Mouse (Mus musculus) lung, adult 2 months (tissue): ENCODE results near the gene B9d2.

ENCODE experiments used
- CTCF ChIP-seq: fragments of 200-500 bp; IDR thresholded peaks from 2 replicates; pipeline ENCODE4 v1.5.1; 2011; ENCODE audit warnings: mild to moderate bottlenecking, low read length, control low read depth; ENCODE audit not compliant: insufficient read depth
- POLR2A ChIP-seq: fragments of 200-500 bp; IDR thresholded peaks from 2 replicates; pipeline ENCODE4 v1.6.1; 2011; ENCODE audit warnings: low read depth, mild to moderate bottlenecking, control low read depth, low read length, borderline replicate concordance; ENCODE audit errors: extremely low read depth

DNA sequence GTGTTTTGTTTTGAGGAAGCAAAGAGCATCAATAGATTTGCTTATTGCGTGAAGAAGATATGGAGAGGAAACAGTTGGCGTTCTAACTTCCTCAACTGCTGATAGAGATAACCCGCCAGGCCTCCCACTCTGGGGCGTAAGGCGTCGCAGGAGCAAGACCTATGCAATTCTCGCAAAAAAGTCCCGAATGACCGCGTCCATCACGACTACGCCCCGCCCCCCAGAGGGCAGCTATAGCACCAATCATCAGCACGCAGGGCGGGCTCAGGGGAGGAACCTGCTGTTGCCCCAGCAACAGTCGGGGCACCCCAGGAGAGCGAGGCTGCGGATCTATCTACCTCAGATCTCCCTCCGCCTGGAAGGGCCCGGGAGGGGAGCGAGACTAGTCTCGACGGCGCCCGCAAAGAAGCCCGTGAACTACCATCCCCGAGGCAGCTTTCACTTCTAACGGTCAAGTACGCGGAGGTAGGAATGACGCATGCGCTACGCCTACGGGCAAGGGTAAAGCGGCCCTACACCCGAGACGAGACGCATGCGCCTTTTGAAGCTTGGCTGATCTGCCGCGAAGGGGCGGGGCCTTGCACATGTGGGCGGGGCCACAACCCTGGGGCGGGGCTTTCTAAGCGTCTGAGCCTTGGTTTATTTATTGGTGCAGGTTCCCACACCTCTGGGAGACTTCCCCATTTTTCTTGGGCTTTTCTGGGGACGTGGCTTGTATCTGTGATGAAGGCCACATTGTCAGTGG is at the start of gene B9d2:
- TF ChIP-seq CTCF (no peak), POLR2A (peak; percentile 65; the same call in 1 of the 2 replicates)
